Mouse (Mus musculus) central nervous system, embryonic 14 days (tissue): ENCODE results near the gene Speer1. TPM values are rescaled to one million over a fixed set of nuclear protein-coding genes. Genes with fewer than 3 reads are reported as not detected.

Experiments
- polyA plus RNA-seq: library from polyadenylated mRNA; depleted of rRNA; stranded (reverse); fragments of >200 nt; gene quantifications from 2 replicates; pipeline ENCODE4 v1.2.3, GENCODE M21; 2012; rRNA removed

The Speer1 gene
- not detected in 2 replicates for polyA plus RNA-seq

GRCm38 (mm10) chr5:11341216-11341615 lies at the start of gene Speer1:
Speer1 (plus strand) TSS chr5:11341516.

Other genes starting within 250 kb of the Speer1 start
- gene Gm8879, start 213.9 kb upstream of the Speer1 start, polyA plus RNA-seq, result not detected in 2 replicates
- not detected in 2 replicates for gene Gm5861, start 158.4 kb upstream of the Speer1 start, polyA plus RNA-seq
- gene Gm8890, start 85.5 kb upstream of the Speer1 start, polyA plus RNA-seq, result not detected in 2 replicates
- gene Gm8897, start 74.9 kb downstream of the Speer1 start, polyA plus RNA-seq, result not detected in 2 replicates
- gene Gm8906, start 161.2 kb downstream of the Speer1 start, polyA plus RNA-seq, result not detected in 2 replicates